Mouse (Mus musculus) lung, postnatal 0 days (tissue): ENCODE data around the gene Gm21987.

Experiments used
- CTCF ChIP-seq: IDR thresholded peaks from 2 replicates; pipeline ENCODE4 v1.5.1; 2016; ENCODE audit warnings: antibody characterized with exemption, mild to moderate bottlenecking
- EP300 ChIP-seq: IDR thresholded peaks from 2 replicates; pipeline ENCODE4 v1.6.1; 2016; ENCODE audit warnings: antibody characterized with exemption, mild to moderate bottlenecking, control low read depth

DNA sequence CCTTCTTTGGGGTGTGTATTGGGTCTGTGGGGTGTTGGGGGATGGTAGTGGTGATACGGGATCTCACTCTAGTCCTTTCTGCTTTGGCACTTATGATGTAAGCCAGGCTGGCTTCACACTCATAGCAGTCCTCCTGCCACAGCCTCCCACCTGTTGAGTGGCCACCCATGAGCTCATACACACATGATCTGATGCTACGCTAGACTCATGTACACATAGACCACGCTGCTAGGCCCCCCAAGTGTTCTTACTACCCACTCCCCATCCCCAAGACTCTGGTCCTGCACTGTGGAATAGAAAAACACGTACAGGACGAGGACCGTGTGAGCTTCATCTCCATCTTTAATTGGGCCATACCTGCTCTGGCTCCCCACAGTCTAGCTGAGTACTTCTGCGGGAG, 22.2 kb downstream of the Gm21987 start:
- TF ChIP-seq CTCF (no peak), EP300 (no peak)
